Comparison of ENCODE assay signal across 1 mouse cellular context in the genomic region with DNA sequence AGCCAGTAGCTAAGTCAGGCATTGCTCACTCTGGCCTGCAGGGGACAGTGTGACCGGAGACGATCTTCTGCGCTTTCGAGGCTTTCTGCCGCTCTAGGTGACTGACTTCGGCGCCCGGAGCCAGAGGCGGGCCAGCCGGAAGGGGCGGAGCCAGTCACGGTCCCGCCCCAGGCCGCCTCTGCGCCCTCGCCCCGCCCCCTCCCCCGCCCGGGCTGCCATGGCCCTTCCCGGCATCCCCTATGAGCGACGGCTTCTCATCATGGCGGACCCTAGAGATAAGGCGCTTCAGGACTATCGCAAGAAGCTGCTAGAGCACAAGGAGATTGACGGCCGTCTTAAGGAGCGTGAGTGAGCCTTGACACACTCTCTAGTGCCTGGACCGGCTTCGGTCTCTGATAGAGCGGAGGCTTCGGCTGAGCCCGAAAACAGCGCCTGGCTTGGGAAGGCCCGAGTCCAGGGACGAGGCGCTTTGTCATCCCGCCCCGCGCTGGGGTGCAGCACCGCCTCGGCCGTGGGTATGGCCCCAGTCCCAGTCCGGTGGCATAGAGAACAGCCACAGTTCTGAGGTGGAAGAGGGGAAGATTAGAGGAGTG.
TF ChIP-seq lines count a peak whose summit lies in the region.

Gene Psmc6, plus strand, starts transcription at position 200 of the 593 bp plus-strand sequence.

TF ChIP-seq in MEL, 35 proteins besides CTCF, POLR2A, EP300 and RAD21 (continued from another document):
- TF ChIP-seq ZKSCAN1 (IDR thresholded peaks at IDR 0.05; ENCODE audit: low read depth, low read length): no peak
